Mouse (Mus musculus) c-Kit-positive CD71-negative TER-119-negative erythroid progenitor cells, embryonic 14.5 days (primary cell): ENCODE data around the gene Tmem14c.
"Not testable (repeated sequence)": the region's sequence is repeated elsewhere in the genome, so short reads cannot be mapped to it uniquely, and the experiment has no call there.

Experiments used
- DNase-seq: peaks from one replicate; pipeline ENCODE4 v3.0.0-alpha.2; 2013; ENCODE audit warnings: low read depth

Tmem14c gene

DNA sequence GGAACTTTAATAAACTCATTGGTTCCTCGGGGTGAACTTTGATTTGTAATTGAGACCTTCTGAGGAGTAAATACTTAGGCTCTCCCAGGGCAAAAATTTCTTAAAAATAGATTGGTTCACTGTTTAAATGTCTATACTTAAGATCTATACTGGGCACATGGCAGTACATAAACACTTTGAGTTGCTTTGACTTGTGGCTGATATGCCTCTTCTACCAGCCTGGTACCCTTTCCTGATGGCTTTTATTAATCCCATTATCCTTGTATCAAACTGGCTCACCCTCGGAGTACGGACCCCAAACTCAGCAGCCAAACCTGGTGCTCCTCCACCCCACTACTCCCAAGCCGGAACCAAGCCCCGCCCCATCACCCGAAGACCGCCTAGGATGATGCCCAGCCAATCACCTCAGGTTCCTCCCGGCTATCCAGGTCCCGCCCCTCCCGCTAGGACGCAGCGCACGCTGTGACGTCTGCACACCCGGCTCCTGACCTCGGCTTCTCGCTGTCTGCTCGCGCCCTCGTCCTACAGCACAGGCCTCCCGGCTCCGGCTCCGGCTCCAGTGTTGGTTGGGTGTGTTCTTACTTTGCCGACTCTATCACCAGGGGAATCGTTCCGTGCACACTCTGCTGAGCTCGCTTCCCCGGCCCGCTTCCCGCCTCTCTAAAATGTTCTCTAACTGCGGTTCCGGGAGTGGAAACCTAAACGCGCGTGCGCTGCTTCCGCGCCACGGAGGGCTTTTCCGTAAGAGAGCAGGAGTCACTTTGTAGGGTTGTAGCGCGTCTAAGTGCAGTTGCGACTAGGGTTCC, at the start of gene Tmem14c:
Tmem14c (plus strand) TSS at position 464 of the 806 bp plus-strand sequence.
- peak; percentile 80 for DNase-seq

DNA sequence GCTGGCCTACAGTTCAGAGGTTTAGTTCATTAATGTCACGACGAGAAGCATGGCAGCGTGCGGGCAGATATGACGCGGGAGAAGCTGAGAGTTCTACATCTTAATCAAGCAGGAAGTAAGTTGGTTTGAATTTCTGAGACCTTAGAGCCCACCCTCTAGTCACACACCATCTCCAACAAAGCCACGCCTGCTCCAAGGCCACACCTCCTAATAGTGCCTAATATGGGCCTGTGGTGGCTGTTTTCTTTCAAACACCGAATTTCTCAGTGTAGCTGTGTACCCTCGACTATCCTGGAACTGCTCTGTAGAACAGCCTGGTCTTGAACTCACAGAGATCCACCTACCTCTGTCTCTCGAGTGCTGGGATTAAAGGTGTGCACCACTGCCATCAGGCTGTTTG, 48.5 kb upstream of the Tmem14c start:
- DNase-seq = no peak

DNA sequence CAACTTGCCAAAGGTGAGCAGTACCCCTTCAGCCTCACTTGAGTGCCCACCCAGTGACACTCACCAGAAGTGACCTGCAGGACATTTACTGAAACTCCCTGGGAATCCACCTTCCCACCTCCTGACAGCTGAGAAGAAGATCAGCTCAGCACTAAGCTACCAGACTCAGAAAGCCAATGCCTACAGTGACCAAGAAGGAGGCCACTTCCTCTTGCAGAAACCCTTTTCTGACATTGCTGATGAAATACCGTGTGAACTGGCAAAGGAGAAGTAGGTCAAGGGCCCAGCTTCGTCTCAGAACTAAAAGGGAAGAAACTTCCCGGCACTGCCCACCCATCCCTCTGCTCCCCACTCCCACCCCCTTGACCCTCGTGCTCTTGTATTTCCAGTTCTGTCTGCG, 47.5 kb upstream of the Tmem14c start:
- DNase-seq = peak; percentile 39

DNA sequence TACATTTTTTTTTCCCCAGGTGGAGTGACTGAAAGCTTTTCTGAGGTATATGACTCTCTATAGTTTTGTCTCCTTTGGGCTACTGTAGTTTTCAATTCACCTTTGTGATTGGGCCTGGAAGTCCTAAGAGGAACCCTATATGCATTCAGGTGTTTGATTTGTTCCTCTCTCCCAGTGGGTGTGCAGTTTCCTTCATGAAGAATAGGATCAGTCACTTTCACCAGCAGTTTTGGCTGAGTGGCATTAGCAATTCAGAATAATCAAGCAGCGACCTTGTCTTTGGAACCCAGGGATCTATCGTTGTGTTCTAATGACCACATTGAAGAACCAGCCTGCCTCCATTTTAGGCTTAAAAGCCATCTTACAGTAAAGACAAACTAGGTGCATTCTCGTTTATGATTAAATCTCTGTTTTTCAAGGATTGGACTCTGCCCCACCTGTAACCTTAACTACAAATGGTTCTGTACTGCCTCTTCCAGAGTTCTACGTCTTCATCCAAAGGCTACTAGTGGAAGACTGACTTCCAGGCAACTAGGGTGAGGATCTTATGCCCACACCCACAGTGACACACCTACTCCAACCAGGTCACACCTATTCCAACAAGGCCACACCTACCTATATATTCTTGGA, 46.2 kb upstream of the Tmem14c start:
- no peak for DNase-seq

DNA sequence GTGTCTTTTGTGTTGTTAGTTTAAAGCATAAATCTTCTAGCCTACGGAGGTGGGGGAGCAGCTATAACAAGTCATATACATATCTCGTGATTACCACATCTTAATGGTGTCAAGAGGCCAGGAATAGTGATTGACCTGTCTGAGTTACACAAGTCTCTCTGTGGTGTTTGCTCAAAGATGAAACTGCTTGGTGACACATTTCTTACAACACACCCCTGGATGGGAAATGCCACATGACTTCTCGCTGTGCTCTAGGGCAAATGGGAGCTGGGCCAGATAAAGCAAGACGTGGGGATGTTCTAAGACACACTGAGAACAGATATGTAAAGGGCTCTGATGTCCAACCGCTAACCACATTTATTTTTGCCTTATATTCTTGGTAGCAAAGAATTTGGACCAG, 44.8 kb upstream of the Tmem14c start:
- no peak for DNase-seq

DNA sequence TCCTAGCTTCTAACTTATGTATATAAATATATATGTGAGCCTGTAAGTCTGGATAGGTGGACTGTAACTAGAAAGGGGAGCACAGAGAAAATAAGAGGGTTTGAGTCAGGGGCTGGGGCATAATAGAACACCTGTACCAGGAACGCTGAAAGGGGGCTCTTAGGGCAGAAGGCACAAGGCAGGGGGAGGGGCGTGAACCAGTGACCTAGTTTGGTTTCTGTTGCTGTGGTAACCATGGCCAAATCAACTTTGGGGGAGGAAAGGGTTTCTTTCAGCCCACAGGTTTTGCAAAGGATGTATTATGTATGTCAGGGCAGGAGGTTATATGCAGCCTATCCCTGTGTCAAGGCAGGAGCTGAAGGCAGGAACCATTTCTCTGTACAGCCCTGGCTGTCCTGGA, 44.3 kb upstream of the Tmem14c start:
- DNase-seq = no peak

DNA sequence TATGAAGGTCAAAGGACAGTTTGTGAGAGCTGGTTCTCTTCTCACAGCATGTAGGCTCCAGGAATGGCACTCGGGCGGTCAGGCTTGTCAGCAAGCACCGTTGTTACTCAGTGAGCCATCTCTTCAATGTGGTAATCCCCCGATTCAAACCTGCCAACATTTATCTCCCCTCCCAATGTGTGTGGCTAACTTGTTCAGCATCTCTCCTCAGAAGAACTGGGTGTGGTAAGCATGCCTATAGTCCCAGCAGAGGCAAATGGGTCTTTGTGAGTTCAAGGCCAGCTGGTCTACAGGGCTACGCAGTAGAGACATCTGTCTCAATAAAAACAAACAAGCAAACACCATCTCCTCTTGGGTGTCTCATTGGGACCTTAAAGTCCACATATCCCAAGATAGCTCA, 43.1 kb upstream of the Tmem14c start:
- DNase-seq = no peak

DNA sequence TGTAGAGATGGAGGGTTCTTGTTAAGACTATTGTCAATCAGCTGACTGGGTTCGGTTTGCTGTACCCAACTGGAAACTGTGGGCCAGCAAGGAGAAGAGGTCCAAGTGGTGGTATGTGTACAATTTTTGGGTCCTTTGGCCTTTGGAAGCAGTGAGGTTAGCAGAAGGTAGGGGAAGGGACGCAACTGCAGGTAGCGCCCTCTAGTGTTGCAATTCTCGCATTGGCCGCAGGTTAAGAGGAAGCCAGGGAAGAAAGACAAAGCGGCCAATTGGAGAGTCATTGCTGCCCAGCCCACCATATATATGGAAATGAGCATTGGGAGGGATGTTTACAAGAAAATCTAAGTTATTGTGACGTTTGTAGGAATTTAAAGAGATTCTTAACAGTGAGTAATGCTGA, 38.5 kb upstream of the Tmem14c start:
- peak; percentile 58 for DNase-seq

DNA sequence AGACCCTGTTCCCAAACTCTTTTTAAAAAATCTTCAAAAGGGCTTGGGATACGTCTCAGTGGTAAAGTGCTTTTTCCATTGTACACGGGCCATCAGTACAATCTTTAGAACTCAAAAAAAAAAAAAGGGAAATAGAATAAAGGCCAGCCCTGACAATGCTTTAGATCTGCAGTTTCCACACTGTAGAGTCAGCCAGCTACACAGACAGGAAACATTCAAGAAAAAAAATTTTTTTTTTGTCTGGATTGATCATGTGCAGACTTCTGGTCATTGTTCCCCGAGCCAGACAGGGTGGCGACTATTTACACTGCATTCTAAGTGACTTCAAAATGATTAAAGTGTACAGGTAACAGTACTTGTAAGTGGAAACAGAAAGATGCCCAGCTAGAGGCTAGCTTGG, 37.4 kb upstream of the Tmem14c start:
- no peak for DNase-seq

DNA sequence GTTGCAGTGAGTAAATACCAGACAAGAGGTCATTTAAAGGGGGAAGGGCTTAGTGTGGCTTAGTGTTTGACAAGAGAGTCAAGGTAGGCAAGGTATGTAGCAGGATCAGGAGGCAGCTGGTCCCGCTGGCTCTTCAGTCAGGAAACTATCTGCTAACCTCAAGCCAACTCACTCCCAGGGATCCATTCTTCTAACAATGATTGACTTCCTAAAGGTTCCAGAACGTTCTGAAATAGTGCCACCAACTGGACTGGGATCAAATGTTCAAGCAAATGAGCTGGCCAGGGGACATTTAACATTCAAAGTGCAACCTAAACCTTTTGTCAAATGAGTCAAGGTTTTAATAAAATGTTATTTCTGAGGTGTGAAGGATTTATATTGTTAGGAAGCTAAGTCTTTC, 36.8 kb upstream of the Tmem14c start:
- no peak for DNase-seq

DNA sequence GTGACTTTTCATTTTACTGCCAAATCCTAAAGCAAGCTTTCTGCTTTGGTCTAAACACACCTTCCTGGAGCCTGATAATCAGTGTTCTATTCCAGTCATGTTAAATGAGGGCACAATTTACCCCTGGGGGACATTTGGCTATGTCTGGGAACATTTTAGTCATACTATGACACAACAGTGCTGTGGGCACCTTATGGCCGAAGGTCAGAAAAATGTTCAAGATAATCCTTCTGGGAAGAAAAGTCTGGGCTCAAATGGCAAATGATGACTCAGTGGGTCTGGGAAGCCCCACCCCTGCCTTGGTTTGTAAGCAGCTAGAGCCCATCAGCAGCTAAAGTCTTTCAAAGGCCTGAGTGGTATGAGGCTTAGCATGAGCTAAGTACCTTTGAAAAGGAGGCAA, 33.3 kb upstream of the Tmem14c start:
- DNase-seq = no peak

DNA sequence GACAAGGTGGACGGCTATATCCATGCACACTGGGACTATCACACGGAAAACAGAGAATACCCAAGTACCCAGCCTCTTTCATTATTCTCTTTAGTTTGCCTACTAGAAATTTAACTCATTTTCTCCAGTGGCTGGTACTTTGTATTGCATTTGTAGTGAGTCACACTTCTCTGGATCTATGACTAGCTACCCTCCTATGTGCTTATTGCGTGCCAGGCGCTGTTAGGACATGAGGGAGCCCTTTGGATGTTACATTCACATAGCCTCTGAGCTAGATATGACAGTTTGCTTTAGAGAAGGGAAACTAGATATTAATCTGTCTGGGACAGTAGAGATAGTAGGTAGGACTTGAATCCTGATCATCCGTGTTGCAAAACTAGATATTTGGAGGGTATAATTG, 30.0 kb upstream of the Tmem14c start:
- DNase-seq = no peak

DNA sequence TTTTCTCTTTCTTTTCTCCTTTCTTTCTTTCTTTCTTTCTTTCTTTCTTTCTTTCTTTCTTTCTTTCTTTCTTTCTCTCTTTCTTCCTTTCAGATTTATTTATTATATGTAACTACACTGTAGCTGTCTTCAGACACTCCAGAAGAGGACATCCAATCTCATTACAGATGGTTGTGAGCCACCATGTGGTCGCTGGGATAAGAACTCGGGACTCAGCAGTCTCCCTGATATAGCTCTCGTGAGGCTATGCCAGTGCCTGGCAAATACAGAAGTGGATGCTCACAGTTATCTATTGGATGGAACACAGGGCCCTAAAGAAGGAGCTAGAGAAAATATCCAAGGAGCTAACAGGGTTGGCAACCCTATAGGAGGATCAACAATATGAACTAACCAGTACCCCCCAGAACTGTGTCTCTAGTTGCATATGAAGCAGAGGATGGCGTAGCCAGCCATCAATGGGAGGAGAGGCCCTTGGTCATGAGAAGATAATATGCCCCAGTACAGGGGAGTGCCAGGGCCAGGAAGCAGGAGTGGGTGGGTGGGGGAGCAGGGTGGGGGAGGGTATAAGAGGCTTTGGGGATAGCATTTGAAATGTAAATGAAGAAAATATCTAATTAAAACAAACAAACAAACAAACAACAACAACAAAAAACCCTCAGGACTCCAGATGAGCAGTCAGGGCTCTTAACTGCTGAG, 28.3 kb upstream of the Tmem14c start:
- DNase-seq = not testable (repeated sequence)

DNA sequence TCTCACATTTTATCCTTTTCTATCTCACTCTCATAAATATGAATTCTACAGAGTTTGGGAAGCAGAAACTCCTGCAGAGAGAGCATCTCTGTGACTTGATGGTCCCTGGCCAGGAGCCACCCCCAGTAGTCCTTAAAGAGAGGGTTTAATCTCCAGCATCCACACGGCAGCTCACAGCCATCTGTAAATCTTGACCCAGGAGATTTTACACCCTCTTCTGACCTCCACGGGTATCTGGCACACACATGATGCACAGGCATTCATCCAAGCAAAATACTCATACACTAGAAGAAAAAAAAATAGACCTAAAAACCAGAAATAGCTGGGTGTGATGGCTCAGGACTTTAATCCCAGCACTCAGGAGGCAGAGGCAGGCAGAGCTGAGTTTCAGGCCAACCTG, 27.7 kb upstream of the Tmem14c start:
- no peak for DNase-seq

DNA sequence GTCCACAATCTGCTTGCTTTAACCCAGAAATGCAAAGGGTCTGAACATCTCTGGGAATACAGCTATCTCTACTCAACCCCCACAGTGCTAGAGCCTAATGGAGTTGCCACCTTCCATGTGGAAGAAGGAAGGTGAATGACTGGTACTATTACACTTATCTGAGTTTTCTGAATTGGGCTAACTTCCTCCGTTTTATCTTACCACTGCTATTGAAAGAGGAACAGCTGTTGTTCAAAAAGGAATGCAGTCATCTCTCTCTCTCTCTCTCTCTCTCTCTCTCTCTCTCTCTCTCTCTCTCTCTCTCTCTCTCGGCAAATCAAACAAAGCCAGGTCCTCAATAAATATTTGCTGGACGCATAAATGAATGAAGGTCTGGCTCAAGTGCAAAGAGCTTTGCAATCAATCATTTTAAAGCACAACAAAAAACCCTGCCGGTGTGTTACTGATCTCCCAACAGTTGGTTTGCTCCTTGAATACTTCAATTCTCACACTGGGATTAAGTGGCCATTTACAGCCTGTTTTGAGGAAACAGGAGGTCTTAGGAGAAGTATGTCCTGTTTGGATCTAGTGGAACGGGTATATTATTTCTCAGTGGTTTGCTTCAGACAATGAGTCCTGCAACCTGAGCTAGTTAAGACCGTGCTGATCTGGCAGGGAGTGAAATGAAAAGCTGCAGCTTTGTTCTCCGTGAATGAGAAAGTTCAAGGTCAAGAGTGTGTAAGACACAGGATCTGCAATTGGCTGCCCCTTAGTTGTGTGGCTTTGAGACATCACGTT, 21.4 kb upstream of the Tmem14c start:
- DNase-seq = no peak

DNA sequence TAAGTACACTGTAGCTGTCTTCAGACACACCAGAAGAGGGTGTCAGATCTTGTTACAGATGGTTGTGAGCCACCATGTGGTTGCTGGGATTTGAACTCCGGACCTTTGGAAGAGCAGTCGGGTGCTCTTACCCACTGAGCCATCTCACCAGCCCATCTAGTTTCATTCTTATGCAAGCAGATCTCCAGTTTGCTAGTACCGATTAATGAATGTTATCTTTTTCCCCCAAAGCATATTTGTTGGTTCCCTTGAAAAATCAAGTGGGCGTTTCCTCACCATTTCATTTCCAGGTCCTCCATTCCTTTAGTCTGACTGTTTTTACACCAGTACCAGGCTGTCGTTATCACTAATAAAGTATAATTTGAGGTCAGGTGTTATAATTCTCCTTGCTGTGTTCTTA, 17.6 kb upstream of the Tmem14c start:
- not testable (repeated sequence) for DNase-seq

DNA sequence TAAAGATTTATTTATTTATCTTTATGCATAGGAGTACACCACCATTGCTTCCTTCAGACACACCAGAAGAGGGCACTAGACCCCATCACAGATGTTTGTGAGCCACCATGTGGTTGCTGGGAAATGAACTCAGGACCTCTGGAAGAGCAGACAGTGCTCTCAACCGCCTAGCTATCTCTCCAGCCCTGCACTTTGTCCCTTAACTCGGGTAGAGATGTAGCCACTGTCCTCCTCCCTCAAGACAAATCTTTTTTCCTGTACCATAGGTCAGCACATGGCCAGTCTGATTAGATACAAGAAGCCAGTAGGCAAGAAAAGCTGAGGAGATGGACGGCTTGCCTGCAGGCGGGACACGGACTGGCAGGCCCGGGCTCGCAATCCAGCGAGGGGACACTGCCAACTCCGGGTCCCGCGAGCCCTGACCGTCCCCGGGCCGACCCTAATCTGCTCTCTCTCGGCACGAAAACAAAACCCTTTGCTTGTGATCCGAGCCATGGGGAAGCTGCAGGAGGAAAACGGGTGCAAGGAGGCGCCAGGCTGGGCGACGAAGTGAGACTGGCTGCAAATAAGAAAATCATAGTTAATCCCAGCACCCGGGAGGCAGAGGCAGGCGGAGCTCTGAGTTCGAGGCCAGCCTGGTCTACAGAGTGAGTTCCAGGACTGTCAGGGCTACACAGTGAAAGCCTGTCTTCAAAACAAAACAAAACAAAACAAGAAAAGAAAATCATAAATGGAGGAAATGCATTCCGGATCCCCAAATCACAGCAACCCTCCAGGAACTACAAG, 15.8 kb upstream of the Tmem14c start:
- DNase-seq = no peak

DNA sequence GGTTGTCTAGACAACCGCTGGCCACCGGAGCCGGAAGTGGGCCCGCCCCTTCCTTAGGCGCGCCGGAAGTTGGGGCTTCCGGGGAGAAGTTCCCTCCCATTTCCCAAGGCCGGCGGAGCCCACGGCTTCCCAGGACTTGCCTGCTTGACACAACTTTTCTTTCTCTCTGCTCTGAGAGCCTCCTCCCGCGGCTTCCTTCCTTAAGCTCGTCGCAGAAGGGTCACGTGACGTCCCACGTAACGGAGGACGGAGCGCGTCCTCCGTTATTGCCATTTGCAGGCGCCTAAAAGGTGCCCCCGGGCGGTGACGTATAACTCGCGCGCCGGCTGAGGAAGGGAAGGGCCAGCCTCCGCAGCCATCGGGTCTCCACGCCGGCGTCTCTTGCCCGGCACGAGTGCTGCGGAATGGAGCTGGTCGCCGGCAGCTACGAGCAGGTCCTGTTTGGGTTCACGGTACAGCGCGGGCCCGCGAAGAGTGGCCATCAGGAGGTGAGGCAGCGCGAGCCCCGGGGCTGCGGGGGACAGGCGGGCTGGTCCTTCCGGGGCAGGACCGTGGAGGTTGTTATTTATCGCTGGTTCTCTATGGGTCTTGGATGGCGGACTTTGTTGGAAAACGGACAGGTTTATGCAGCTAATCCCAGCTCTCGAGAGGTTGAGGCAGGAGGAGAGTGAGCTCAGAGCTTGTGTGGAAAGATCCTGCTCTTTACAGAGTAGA, 15.0 kb upstream of the Tmem14c start, which contains the start of gene Pak1ip1:
Pak1ip1 (plus strand) TSS at position 98 of the 714 bp plus-strand sequence.
- DNase-seq = peak; percentile 93

DNA sequence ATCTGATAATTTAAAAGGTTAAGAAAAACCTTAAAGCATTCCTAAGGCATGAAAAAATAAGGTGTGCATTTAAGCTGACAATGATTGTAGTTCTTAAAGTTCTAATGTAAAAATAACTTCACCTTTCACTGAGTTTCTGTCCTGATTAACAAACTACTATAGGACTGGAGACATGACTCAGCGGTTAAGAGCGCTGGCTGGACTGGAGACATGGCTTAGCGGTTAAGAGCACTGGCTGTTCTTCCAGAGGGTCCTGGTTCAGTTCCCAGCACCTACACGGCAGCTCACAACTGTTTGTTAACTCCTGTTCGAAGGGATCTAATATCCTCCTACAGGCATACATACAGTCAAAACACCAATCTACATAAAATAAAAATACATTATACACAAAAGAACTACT, 14.1 kb upstream of the Tmem14c start:
- DNase-seq = no peak

DNA sequence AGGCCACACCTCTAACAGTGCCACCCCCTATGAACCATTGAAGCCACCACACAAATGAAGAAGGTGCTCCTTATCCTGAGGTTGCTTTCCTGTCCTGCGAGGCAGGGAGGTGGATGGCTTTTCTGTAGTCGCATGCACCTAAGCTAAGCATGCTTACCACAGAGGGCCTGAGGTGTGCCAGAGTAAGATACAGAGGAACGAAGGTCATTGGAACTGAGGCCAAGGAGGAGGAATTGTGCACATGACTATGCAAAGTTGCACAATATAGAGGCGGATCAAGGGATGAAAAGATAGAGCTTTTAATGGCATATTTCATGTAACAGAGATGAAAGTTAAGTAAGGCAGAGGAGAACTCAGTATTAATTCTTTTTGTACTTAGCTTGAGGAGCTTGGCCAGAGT, 9.8 kb upstream of the Tmem14c start:
- no peak for DNase-seq

DNA sequence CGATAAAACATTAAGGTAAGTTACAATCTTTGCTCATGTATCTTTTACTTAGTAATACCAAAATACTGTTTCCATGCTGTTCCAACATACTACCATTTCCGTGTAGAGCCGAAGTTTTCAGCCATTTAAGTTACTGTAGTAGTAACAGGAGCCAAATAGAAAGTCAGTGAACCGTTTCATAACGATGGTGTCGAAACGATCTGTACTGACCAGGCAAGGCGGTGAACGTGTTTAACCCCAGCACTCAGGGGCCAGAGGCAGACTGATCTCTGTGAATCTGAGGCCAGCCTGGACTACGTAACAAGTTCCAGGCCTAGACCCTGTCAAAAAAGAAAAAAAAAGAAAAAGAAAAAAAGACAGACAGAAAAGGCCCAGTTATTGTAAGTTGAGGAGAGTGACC, 7.8 kb upstream of the Tmem14c start:
- no peak for DNase-seq
